In the genomic region with DNA sequence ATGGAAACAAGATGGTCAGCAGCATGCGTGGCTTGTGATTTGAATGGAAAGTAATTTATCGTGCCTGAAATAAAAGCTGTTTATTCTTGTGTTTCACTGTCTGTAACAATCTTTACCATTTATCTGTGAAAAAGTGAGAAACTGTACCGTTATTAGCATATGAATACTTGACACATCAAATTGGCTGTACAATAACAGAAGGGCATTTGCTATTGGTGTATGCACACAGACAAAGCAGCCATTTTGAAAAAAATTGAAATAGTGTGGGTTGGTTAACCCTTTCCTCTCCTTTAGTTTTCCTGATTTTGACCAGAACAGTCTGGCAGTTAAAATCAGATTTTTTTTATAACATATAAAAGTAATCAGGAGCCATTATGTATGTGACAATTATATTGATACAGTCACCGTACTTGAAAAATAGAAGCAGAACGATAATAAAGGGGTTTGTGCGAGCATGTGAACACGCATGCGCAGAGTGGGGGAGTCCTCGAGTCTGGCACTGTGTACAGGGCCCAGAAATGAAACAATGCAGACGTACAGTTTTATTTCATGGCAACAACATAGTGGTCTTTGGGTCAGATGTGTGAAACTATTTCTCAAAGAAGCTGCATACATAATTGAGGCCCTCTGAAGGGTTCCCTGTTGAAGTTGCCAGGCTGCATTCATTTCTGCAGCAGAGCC, we compare ENCODE assay signal across 11 mouse cellular contexts.
DNase-seq lines count a peak whose midpoint lies in the region; ATAC-seq lines count a peak whose summit lies in the region.
"Had no signal": no experiment of that assay in that cellular context is flagged by ENCODE, and none has a peak within 500 bp of the region (broad histone marks: within the 10 kb centered on the region; RNA-seq: fewer than 3 reads in every experiment).

No protein-coding gene starts in this region.

- H3K4me2 ChIP-seq in hindbrain, embryonic 12.5 days (replicated peaks), result peak overlapping the region; percentile 0; the same call in 1 of the 2 replicates
- no peak overlapping the region for H3K4me2 ChIP-seq in intestine, embryonic 16.5 days (ENCODE audit: low read depth, low read length)
- H3K4me2 ChIP-seq: embryonic facial prominence, embryonic 12.5 days; liver, embryonic 11.5 days had no signal

- ATAC-seq in hindbrain, embryonic 12.5 days (ENCODE audit: low FRiP score), result peak; percentile 88
- no peak for ATAC-seq in intestine, embryonic 16.5 days

- peak; percentile 25 for DNase-seq in embryo, embryonic 11 days
- DNase-seq in embryo, embryonic 9.5 days (ENCODE audit: extremely low spot score), result no peak
- DNase-seq in mesoderm, embryonic 11.5 days (ENCODE audit: low read depth, low spot score), result peak; percentile 25
- DNase-seq in right cerebral cortex, postnatal 25 days, result peak; percentile 23
- DNase-seq in gastrocnemius, postnatal 36 days, result no peak
- DNase-seq in kidney, adult 18-20 months, result no peak
- DNase-seq: heart, postnatal 14 days had no signal

- no peak overlapping the region for H3K4me3 ChIP-seq in hindbrain, embryonic 12.5 days
- no peak overlapping the region for H3K4me3 ChIP-seq in intestine, embryonic 16.5 days (ENCODE audit: low read length)
- H3K4me3 ChIP-seq: embryonic facial prominence, embryonic 12.5 days had no signal

- H3K27ac ChIP-seq in hindbrain, embryonic 12.5 days, result peak overlapping the region; percentile 89
- no peak overlapping the region for H3K27ac ChIP-seq in intestine, embryonic 16.5 days (ENCODE audit: low read length)
- H3K27ac ChIP-seq: embryonic facial prominence, embryonic 12.5 days had no signal

- 48% methylated on average over 10 of the region's 10 CpGs for WGBS in hindbrain, embryonic 12.5 days
- 78% methylated on average over 10 of the region's 10 CpGs for WGBS in intestine, embryonic 16.5 days

- no peaks in the 10 kb centered on the region for H3K27me3 ChIP-seq in hindbrain, embryonic 12.5 days
- no peaks in the 10 kb centered on the region for H3K27me3 ChIP-seq in intestine, embryonic 16.5 days (replicated peaks; ENCODE audit: control insufficient read depth, insufficient read depth, low read length)
- H3K27me3 ChIP-seq: embryonic facial prominence, embryonic 12.5 days had no signal

- intact Hi-C loops in gastrocnemius, postnatal 36 days (cut with DNase I), result no loop called here

- no peaks in the 10 kb centered on the region for H3K36me3 ChIP-seq in hindbrain, embryonic 12.5 days
- no peaks in the 10 kb centered on the region for H3K36me3 ChIP-seq in intestine, embryonic 16.5 days (ENCODE audit: control insufficient read depth, insufficient read depth, low read length)
- H3K36me3 ChIP-seq: embryonic facial prominence, embryonic 12.5 days had no signal

- H3K9ac ChIP-seq in hindbrain, embryonic 12.5 days, result no peak overlapping the region
- no peak overlapping the region for H3K9ac ChIP-seq in intestine, embryonic 16.5 days (ENCODE audit: low read depth, low read length)
- H3K9ac ChIP-seq: embryonic facial prominence, embryonic 12.5 days had no signal

- H3K4me1 ChIP-seq in hindbrain, embryonic 12.5 days, result peaks cover 9% of the 10 kb centered on the region
- no peaks in the 10 kb centered on the region for H3K4me1 ChIP-seq in intestine, embryonic 16.5 days (ENCODE audit: control insufficient read depth, insufficient read depth, low read length)
- H3K4me1 ChIP-seq: embryonic facial prominence, embryonic 12.5 days had no signal

- no peaks in the 10 kb centered on the region for H3K9me3 ChIP-seq in hindbrain, embryonic 12.5 days (replicated peaks)
- H3K9me3 ChIP-seq in intestine, embryonic 16.5 days (ENCODE audit: control insufficient read depth, low read length), result no peaks in the 10 kb centered on the region
- H3K9me3 ChIP-seq: embryonic facial prominence, embryonic 12.5 days had no signal

Comparison
In these comparisons a context has a peak if more than half of its experiments do, and no peak if none do; other contexts are left out.
1. DNase-seq: peak in embryo, embryonic 11 days (single experiment), mesoderm, embryonic 11.5 days (single experiment) and right cerebral cortex, postnatal 25 days (single experiment); none in embryo, embryonic 9.5 days (single experiment), gastrocnemius, postnatal 36 days (0 of 2) and kidney, adult 18-20 months (single experiment).